Mouse (Mus musculus): Measurements from ENCODE around the gene Slc2a12. TPM values are rescaled to one million over a fixed set of nuclear protein-coding genes. Genes with fewer than 3 reads are reported as not detected.

Slc2a12 gene
- polyA plus RNA-seq, 1 experiment from 2014 or later = 3.2 TPM

DNA sequence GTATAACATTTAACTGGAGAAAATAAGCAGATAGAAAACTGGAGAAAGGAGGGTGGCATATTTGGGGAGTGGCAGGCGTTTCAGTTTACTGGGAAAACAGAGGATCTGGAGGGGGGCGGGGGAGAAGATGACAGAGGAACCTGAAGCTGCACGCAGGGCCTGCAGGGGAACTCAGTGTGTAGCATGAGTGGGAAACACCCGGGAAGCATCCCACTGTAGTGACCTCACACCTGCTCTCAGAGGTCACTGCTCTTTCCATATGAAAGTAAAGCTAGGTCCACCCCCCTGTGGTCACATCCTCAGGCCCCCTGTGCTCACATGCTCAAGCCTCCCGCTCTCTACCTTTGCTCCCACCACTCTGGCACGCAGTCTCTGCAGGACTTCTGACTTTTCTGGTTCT, 9.0 kb downstream of the Slc2a12 start:
- no peak overlapping the region for H3K4me2 ChIP-seq
- no peaks in the 10 kb centered on the region for H3K9me3 ChIP-seq (ENCODE audit: control insufficient read depth, low read length)
- no peaks in the 10 kb centered on the region for H3K27me3 ChIP-seq (ENCODE audit: control insufficient read depth, insufficient read depth, low read length)
- H3K4me1 ChIP-seq (ENCODE audit: control insufficient read depth, insufficient read depth, low read length) = peaks cover 6% of the 10 kb centered on the region
- DNase-seq (ENCODE audit: low spot score, missing footprints) (no peak), ATAC-seq (ENCODE audit: low FRiP score) (no peak)
- H3K36me3 ChIP-seq (ENCODE audit: control insufficient read depth, insufficient read depth, low read length) = no peaks in the 10 kb centered on the region
- 43% methylated on average over 6 of the region's 6 CpGs for WGBS
- no peak overlapping the region for H3K9ac ChIP-seq (ENCODE audit: low read length)
- no peak overlapping the region for H3K27ac ChIP-seq (ENCODE audit: low read depth, low read length)
- H3K4me3 ChIP-seq (ENCODE audit: low read depth, low read length) = no peak overlapping the region

DNA sequence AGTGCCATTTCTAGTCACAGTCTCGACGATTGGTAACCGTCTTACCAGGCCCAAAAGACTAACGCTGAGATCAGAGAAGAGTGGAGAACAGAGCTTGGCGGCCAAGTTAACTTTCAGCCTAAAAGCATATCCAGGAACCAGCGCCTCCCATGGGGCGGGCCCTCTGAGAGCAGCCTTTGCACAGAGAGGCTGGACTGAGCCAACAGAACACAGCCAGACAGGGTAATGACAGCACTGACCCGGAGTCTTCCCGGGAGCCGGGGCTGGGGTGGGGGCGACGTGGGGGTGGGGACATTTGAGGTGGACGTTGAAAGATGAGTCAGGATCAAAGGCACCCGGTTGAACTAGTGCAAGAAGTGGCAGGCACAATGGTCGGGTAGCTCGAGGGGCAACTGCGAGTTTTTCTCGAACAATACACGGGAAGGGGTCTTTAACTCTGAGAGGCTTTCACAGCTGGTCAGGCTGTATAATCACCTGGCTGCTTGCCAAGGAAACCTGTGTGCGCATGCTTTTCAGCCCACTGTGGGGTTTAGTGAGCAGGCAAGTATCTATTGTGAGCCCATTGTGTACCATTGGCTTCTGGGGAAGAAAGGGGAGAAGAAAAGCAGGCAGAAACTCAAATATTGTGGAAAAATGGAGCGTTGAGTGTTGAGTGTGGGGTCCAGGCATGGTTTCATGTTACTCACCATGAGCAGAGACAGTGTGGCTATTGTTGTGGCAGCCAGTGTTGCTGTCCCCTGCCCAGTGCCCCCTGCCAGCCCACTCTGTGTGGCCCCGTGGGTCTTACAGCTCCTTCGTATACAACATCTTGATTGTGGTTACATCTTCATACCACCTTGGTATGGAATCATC, 13.9 kb downstream of the Slc2a12 start:
- peaks cover 9% of the 10 kb centered on the region for H3K4me1 ChIP-seq (ENCODE audit: control insufficient read depth, insufficient read depth, low read length)
- H3K4me3 ChIP-seq (ENCODE audit: low read depth, low read length) = no peak overlapping the region
- H3K36me3 ChIP-seq (ENCODE audit: control insufficient read depth, insufficient read depth, low read length) = no peaks in the 10 kb centered on the region
- H3K9ac ChIP-seq (ENCODE audit: low read length) = no peak overlapping the region
- H3K4me2 ChIP-seq = no peak overlapping the region
- WGBS = 39% methylated on average over 23 of the region's 23 CpGs
- DNase-seq (ENCODE audit: low spot score, missing footprints) (peak; percentile 94), ATAC-seq (ENCODE audit: low FRiP score) (peak; percentile 94)
- H3K27me3 ChIP-seq (ENCODE audit: control insufficient read depth, insufficient read depth, low read length) = no peaks in the 10 kb centered on the region
- no peaks in the 10 kb centered on the region for H3K9me3 ChIP-seq (ENCODE audit: control insufficient read depth, low read length)
- H3K27ac ChIP-seq (ENCODE audit: low read depth, low read length) = peak overlapping the region; percentile 38

DNA sequence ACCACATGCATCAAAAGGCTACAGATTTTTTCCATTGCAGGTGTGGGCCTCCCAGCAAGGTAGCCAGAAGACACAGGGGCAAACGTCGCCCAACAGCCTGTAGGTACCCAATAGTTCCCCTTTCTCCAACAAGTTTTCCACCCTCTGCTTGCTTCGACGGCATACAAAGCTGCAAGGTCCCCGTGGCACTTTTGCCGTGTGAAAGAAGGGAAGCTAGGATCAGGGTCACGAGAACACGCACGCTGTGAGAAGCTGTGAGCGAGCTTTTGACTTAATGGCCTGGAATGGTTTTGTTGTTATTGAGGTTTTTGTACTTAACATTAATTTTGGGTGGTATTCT, 14.5 kb downstream of the Slc2a12 start:
- H3K4me1 ChIP-seq (ENCODE audit: control insufficient read depth, insufficient read depth, low read length) = peaks cover 9% of the 10 kb centered on the region
- no peaks in the 10 kb centered on the region for H3K9me3 ChIP-seq (ENCODE audit: control insufficient read depth, low read length)
- H3K9ac ChIP-seq (ENCODE audit: low read length) = no peak overlapping the region
- DNase-seq (ENCODE audit: low spot score, missing footprints) (no peak), ATAC-seq (ENCODE audit: low FRiP score) (no peak)
- H3K4me2 ChIP-seq = no peak overlapping the region
- peak overlapping the region; percentile 38 for H3K27ac ChIP-seq (ENCODE audit: low read depth, low read length)
- WGBS = 87% methylated on average over 10 of the region's 10 CpGs
- no peak overlapping the region for H3K4me3 ChIP-seq (ENCODE audit: low read depth, low read length)
- no peaks in the 10 kb centered on the region for H3K27me3 ChIP-seq (ENCODE audit: control insufficient read depth, insufficient read depth, low read length)
- no peaks in the 10 kb centered on the region for H3K36me3 ChIP-seq (ENCODE audit: control insufficient read depth, insufficient read depth, low read length)

DNA sequence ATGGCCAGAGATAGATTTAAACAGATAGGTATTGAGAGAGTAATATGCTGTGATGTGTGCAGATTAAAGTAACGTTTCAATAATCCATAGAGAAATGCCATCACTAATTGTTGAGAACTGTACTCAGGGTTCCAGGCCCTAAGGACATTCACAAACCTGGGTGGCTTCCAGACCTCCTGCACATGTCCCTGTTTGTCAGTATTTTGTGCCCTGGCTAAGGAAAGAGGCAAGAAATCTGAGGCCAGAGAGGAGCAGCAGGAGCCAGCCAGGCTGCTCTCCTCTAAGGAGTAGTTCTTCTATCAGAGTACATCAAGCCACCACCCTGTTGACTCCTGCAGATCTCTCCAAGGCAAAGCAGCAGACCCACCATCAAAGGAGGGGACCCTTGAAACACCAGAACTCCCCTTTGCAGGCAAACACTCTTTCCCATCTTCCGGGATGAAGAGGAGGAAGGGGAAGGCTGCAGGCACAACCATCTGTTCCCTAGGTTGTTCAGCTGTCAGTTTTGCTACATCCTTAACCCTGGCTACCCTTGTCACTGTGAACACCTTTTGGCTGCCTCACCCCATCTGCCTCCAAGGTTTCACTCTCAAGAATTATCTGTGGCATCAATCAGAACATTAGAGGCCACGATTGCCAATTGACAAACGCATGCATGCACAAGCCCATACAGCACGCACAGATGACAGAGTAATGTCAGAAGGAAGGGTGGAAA, 15.6 kb downstream of the Slc2a12 start:
- Histone ChIP-seq H3K4me1 (ENCODE audit: control insufficient read depth, insufficient read depth, low read length) (peaks cover 9% of the 10 kb centered on the region), H3K4me2 (no peak overlapping the region), H3K9me3 (ENCODE audit: control insufficient read depth, low read length) (no peaks in the 10 kb centered on the region), H3K27ac (ENCODE audit: low read depth, low read length) (no peak overlapping the region), H3K36me3 (ENCODE audit: control insufficient read depth, insufficient read depth, low read length) (no peaks in the 10 kb centered on the region), H3K9ac (ENCODE audit: low read length) (no peak overlapping the region), H3K27me3 (ENCODE audit: control insufficient read depth, insufficient read depth, low read length) (no peaks in the 10 kb centered on the region), H3K4me3 (ENCODE audit: low read depth, low read length) (no peak overlapping the region)
- WGBS = 92% methylated on average over 5 of the region's 5 CpGs
- DNase-seq (ENCODE audit: low spot score, missing footprints) (no peak), ATAC-seq (ENCODE audit: low FRiP score) (no peak)

DNA sequence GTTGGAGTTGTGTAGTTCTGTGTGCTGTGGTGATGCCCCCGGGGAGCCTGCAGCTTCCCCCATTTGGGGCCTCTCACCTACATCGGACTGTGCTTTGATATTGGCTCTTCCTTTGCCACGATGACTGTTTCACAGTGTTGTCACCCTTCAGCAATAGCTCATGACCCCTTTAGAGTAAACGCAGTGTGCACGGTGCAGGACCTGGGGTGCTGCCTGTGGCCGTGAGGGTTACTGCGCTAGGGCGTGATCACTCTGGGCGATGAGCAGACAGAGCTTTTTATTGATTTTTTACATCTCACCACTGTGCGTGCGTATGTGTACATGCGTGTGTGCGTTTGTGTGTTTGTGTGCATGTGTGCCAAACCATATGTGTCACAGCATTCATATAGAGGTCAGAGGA, 23.7 kb downstream of the Slc2a12 start:
- WGBS = 93% methylated on average over 13 of the region's 13 CpGs
- no peaks in the 10 kb centered on the region for H3K4me1 ChIP-seq (ENCODE audit: control insufficient read depth, insufficient read depth, low read length)
- ATAC-seq (ENCODE audit: low FRiP score) = no peak

DNA sequence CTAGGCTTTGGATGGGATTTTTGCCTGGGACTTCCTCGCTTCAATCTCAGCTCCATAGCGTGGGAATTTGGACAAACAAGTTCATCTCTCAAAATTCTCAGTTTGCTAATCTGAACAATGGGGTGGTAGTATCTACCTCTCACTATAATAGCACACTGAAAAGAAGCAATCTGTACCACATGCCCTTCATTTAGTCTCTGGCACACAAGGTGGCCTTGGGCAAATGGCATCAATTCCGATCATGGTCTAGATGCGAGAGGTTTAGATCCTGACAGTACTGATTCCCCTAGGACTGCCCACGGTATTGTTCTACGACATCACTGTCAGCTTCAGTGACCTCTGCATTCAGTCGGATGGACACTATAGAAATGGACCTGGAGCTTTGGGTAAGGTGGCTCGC, 29.4 kb downstream of the Slc2a12 start:
- no peak overlapping the region for H3K4me2 ChIP-seq
- no peaks in the 10 kb centered on the region for H3K27me3 ChIP-seq (ENCODE audit: control insufficient read depth, insufficient read depth, low read length)
- 90% methylated on average over 8 of the region's 8 CpGs for whole genome bisulfite sequencing
- no peaks in the 10 kb centered on the region for H3K36me3 ChIP-seq (ENCODE audit: control insufficient read depth, insufficient read depth, low read length)
- no peaks in the 10 kb centered on the region for H3K4me1 ChIP-seq (ENCODE audit: control insufficient read depth, insufficient read depth, low read length)
- DNase-seq (ENCODE audit: low spot score, missing footprints) (peak; percentile 57), ATAC-seq (ENCODE audit: low FRiP score) (no peak)
- no peaks in the 10 kb centered on the region for H3K9me3 ChIP-seq (ENCODE audit: control insufficient read depth, low read length)
- H3K9ac ChIP-seq (ENCODE audit: low read length) = no peak overlapping the region
- H3K4me3 ChIP-seq (ENCODE audit: low read depth, low read length) = no peak overlapping the region
- H3K27ac ChIP-seq (ENCODE audit: low read depth, low read length) = no peak overlapping the region

More for the DNA sequence above, 23.7 kb downstream of the Slc2a12 start:
- Histone ChIP-seq H3K9me3 (ENCODE audit: control insufficient read depth, low read length) (no peaks in the 10 kb centered on the region), H3K27ac (ENCODE audit: low read depth, low read length) (no peak overlapping the region), H3K4me2 (no peak overlapping the region), H3K27me3 (ENCODE audit: control insufficient read depth, insufficient read depth, low read length) (no peaks in the 10 kb centered on the region), H3K36me3 (ENCODE audit: control insufficient read depth, insufficient read depth, low read length) (no peaks in the 10 kb centered on the region), H3K4me3 (ENCODE audit: low read depth, low read length) (no peak overlapping the region), H3K9ac (ENCODE audit: low read length) (no peak overlapping the region)
- peak; percentile 19 for DNase-seq (ENCODE audit: low spot score, missing footprints)

DNA sequence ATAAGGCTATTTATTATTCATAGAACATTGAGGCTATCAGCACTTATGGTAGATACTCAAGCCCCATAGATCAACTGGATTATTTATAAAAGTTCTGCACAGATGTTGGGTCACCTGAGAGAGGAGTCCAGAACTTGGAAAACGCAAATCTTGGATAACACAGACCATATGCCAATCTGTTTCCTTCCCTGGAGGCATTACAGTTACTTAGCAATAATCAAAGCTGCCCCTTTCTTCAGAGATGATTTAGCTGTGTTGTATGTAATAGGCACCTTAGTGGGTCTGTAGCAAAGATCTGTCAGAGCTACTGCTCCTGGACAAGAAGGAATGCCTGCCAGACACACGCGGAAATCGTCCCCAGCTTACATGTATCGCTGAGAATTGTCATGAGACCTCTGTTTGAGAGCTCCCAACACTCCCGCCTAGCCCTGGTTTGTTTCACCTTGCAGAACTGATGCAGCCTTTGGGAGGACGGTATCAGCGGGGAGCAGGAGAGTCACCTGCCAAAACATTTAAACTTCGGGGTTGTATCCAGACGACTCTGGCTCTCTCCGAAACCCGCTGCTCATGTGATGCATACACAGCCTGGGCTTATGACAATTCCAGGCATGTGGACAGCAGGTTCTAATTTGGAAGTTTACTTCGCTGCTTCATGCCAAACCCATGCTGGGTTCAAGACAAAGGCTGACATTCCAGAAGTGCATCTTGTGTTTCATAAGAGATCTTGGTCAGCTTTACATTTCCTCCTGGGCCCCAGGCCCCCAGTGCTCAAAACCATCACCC, 31.2 kb downstream of the Slc2a12 start:
- Histone ChIP-seq H3K27ac (ENCODE audit: low read depth, low read length) (no peak overlapping the region), H3K27me3 (ENCODE audit: control insufficient read depth, insufficient read depth, low read length) (no peaks in the 10 kb centered on the region)

DNA sequence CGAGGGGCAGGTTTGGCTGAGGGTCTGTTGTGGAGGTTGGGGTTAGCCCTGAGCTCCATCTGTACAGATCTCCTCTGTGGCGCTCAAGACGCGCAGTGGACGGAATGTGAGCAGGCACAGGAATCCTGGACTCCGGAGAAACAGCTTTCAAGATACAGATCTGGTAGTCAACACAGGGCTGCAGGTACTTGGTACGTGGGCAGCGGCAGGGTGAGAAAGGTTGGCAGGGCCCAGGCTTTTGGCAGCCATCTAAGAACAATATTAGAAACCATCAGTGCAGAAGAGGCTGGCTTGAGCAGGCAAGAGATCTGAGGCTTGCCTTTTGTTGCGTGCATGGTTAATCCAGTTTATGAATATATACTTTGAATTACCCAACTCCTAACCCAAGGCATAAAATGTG, 51.4 kb downstream of the Slc2a12 start:
- Histone ChIP-seq H3K27ac (ENCODE audit: low read depth, low read length) (no peak overlapping the region), H3K36me3 (ENCODE audit: control insufficient read depth, insufficient read depth, low read length) (no peaks in the 10 kb centered on the region), H3K4me2 (no peak overlapping the region), H3K4me1 (ENCODE audit: control insufficient read depth, insufficient read depth, low read length) (no peaks in the 10 kb centered on the region), H3K27me3 (ENCODE audit: control insufficient read depth, insufficient read depth, low read length) (no peaks in the 10 kb centered on the region), H3K9me3 (ENCODE audit: control insufficient read depth, low read length) (no peaks in the 10 kb centered on the region), H3K9ac (ENCODE audit: low read length) (no peak overlapping the region), H3K4me3 (ENCODE audit: low read depth, low read length) (no peak overlapping the region)
- no peak for ATAC-seq (ENCODE audit: low FRiP score)
- DNase-seq (ENCODE audit: low spot score, missing footprints) = no peak
- WGBS = 98% methylated on average over 9 of the region's 9 CpGs

More for the DNA sequence above, 31.2 kb downstream of the Slc2a12 start:
- Histone ChIP-seq H3K4me2 (no peak overlapping the region), H3K9me3 (ENCODE audit: control insufficient read depth, low read length) (no peaks in the 10 kb centered on the region), H3K9ac (ENCODE audit: low read length) (no peak overlapping the region), H3K36me3 (ENCODE audit: control insufficient read depth, insufficient read depth, low read length) (no peaks in the 10 kb centered on the region), H3K4me1 (ENCODE audit: control insufficient read depth, insufficient read depth, low read length) (no peaks in the 10 kb centered on the region), H3K4me3 (ENCODE audit: low read depth, low read length) (no peak overlapping the region)
- ATAC-seq (ENCODE audit: low FRiP score) = no peak
- WGBS = 70% methylated on average over 13 of the region's 13 CpGs
- peak; percentile 78 for DNase-seq (ENCODE audit: low spot score, missing footprints)

DNA sequence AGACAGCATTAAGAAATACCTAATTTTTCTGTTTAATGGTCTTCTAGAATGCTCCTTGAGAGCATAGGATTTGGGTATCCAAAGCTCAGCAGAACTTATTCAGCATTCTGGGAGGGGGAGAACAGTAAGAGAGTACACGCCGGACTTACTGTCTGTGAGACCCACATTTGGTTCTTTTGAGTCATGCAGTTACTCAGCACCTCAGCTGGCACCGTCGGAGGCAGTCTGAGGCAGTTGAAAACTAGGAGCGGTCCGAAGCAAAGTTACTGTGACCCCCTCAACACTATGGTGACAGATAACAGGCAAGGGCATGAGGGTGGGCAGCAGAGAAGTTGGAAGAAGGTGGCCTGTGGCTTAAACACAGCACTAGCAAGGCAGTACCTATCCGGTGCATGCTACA, 52.1 kb downstream of the Slc2a12 start:
- no peak for ATAC-seq (ENCODE audit: low FRiP score)

More for the DNA sequence above, 52.1 kb downstream of the Slc2a12 start:
- Histone ChIP-seq H3K9ac (ENCODE audit: low read length) (no peak overlapping the region), H3K9me3 (ENCODE audit: control insufficient read depth, low read length) (no peaks in the 10 kb centered on the region), H3K4me1 (ENCODE audit: control insufficient read depth, insufficient read depth, low read length) (no peaks in the 10 kb centered on the region), H3K27me3 (ENCODE audit: control insufficient read depth, insufficient read depth, low read length) (no peaks in the 10 kb centered on the region), H3K4me2 (no peak overlapping the region), H3K36me3 (ENCODE audit: control insufficient read depth, insufficient read depth, low read length) (no peaks in the 10 kb centered on the region), H3K4me3 (ENCODE audit: low read depth, low read length) (no peak overlapping the region), H3K27ac (ENCODE audit: low read depth, low read length) (no peak overlapping the region)
- WGBS = 87% methylated on average over 7 of the region's 7 CpGs
- no peak for DNase-seq (ENCODE audit: low spot score, missing footprints)

Data from midbrain, embryonic 11.5 days (tissue).